Mouse (Mus musculus) ES-CJ7 (cell line): Measurements from ENCODE around the gene BC049352.

ENCODE experiments used
- DNase-seq: peaks from one replicate; pipeline ENCODE4 v3.0.0; 2011; ENCODE audit warnings: low read depth, low spot score

BC049352 gene

GRCm38 (mm10) chr9:45294210-45295011, 112.6 kb downstream of the BC049352 start:
- no peak for DNase-seq

DNA sequence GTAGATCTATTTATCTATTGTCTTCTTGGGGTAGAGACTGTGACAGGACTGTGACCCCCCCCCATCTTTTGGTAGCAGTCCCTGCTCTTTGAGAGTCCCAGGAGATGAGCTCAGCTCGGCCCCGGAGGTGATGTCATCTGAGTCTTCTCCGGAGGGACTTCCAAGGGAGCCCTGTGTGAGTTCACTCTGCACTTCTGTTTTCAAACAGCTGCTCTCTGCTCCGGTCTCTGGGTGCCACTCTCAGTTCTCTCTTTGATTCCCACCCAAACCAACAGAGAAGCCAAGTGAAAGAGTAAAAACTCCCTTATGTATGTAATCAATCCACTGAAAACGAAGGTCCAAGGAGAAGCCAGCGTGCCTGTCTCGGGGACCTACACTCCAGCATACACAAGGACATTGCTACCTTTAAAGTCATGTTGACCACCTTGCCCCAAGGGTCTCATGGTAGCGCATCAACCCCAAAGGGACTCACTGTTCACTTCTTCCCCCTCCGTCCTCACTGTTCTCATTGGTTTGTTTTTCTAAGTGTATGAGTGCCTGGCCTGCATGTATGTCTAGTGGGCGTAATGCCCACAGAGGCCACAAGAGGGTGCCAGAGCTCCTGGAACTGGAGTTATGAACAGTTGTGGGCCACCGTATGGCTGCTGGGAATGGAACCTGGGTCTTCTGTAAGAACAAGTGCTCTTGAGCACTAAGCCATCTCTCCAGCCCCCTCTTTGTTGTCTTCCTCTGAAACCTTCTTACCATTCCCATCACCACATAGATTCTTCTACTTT, 117.6 kb downstream of the BC049352 start:
- DNase-seq: peak; percentile 84
